Mouse (Mus musculus): ENCODE measurements around the gene Atp5e.

Atp5e gene

DNA sequence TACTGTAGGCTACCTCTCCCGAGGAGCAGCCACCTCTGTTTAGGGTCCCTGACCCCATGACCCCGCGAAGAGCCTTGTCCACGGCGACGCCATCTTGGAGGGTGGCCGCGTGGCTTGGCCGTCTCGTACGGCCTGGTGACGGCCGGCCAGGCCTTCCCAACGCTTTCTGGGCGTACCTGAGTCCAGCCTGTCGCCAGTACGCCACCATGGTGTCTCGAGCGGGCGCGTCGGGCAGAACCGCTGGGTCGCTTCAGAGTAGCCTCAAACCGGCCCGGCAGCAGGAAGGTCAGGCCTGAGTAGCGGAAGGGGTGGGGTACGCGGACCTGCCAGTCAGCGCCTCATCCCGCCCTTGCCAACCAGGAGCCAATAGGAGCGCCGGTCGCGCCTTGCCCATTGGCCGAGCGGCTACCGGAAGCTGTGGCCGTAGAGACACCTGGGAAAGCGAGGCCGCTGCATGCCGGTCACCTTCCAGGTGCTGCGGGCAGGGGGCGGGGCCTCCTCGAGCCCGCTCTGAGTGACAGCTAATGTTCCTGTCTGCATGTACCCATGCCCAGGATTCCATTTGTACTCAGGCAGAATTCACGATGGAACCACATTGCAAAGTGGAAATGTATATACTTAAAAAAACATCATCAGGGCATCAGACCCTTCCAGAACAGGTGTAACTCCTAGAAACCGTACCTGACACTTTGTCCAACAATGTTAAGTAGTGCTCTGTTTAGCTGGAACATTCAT lies at the start of gene Atp5e:
Gene Atp5e (minus strand): TSS at position 317 of the 735 bp plus-strand sequence.
- peak; percentile 99 for DNase-seq (ENCODE audit: low read depth, low spot score)

DNA sequence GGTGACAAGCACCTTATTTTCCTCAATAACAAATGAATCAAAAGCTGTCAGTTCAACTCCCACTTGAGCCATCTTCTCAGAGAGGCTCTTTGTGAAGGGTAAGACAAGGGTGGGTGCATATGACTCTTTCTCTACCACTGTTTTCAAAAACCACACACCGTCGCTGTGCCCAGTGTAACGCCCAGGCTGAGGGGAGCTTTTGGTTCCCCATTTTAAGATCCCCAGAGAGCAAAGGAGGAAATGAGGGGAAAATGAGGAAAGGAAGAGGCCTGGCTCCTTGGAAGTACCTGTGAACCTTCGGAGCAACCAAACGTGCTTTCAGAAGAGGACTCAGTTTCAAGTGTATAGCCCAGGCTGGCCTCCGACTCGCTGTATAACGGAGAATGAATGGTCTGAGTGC lies 45.9 kb upstream of the Atp5e start:
- DNase-seq (ENCODE audit: low read depth, low spot score), result no peak

DNA sequence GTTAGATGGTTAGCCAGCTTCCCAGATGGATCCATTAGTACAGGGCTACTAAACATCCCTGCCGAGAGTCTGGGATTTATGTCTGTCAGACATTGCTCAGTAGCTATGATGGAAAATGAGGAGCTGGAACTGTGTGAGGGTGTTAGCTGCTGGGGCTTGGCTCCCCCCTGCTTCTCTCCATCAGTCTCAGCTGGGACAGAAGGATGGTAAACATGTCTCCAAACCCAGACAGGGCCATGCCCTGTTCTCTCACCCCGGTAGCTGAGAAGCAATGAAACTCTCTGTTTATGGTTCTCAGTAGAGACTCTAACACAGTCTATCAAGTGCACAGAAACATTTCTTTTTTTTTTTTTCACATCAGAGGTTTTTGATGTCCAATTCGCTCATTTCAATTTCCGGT lies 44.1 kb upstream of the Atp5e start:
- DNase-seq (ENCODE audit: low read depth, low spot score), result no peak

DNA sequence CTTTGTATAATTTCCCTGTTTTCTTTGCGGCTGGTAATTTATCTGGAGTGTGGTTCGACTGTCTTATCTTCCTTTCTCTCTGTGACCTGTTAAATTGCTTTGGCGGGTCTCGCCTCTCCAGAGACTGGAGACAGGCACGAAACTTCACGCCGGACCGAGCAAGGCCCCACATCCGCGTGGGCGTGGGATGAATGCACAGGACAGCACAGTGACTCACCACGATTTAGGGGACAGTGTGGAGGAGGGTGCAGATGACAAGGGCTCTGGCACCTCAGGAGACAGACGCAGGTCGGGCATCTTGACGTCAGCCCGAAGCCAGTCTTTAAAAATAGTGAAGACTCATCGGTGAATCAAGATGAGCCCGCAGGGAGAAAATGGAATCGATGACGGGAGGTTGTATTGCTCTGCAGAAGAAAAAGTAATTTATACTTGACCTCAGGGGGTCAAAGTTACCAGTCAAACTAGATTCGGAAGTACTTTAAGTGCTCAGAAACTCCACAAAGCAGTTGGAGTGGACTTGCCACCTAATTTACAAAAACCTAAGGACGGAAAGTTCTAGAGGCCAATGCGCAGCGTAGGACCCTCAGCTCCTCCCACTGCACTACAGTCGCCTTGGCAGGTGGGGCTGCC lies 39.0 kb upstream of the Atp5e start:
- DNase-seq (ENCODE audit: low read depth, low spot score), result peak; percentile 49

DNA sequence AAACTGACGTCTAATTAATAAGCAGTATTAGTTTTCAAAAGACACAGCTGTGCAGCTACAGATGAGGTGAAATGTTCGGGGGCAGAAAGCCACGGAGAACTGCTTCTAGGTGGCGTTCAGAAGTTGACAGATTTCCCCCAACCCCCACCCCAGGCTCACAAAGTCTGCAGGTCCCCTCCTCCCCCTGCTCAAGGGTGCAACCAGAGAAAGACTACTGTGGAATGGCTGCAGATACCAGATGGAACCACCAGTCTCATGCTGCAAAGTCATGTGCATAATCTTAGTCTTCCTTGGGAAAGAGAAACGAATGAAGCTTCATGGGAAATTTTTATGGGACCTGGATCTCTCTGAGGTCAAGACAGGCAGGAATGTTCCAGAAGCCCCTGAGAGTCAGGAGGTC lies 38.4 kb upstream of the Atp5e start:
- no peak for DNase-seq (ENCODE audit: low read depth, low spot score)

DNA sequence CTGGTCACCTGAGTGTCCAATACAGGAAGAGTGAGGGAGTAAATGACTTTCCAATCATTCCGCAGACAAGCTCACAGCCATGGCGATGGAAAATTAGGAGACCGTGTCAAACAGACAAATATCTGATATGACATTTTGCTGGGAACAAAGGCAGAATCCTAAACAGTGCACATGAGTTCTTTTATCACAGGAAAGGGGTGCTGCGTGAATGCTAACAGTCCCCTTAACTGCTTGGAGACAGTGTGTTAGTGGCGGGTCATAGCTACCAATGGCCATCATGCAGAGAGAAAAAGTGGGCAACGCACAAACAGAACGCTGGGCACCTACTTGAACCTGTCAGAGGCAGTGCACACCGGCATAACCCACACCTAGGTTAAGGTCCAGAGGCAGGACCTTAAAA lies 37.6 kb upstream of the Atp5e start:
- DNase-seq (ENCODE audit: low read depth, low spot score), result no peak

DNA sequence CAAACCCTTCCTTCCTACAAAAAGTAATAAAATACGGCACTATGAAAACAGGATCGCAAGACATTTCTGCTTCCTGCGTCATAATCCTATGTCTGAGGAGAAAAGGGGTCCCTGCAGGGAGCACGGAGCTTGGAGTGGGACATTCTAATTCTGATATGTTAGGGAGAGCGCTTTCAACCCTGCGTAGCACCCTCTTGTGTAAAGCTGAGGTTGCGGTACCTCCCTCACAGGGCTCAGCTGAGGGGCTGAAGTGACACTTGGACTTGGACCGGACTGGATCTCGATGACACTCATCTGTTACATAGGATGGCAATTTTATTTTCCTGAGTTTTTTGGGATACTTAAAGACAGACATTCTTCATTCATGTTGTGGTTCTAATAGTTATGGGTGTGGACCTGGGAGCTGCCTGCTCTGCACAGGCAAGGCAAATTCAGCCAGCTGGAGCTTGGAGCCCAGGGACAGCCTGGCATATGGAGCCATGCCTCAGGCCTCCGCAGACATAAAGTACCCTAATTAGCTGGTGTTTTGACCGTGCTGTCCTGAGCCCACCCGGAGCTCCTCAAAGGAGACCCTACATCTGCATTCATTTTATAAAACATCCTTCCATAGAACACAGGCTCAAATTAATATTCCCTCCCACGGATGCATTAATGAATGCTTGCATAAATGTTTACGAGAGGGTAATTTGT lies 37.1 kb upstream of the Atp5e start:
- DNase-seq (ENCODE audit: low read depth, low spot score), result no peak

DNA sequence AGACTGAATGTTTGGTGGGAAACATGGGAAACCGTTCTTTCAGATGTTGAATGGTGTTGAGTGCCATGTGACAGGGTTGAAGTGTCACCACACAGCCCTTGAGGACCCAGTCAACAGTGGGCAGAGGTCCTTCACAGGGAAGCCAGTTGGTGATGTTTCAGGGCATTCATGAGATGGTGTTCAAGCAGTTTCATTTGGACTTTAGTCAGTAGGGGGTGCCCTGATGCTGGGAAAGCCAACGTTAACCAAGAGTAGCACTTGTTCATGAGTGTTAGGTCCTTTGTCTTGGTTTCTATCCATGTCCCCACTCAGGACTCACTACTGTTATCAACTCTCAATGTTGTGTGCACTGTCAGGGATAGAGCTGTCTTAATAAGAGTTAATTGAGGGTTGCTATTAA lies 29.0 kb upstream of the Atp5e start:
- peak; percentile 71 for DNase-seq (ENCODE audit: low read depth, low spot score)

DNA sequence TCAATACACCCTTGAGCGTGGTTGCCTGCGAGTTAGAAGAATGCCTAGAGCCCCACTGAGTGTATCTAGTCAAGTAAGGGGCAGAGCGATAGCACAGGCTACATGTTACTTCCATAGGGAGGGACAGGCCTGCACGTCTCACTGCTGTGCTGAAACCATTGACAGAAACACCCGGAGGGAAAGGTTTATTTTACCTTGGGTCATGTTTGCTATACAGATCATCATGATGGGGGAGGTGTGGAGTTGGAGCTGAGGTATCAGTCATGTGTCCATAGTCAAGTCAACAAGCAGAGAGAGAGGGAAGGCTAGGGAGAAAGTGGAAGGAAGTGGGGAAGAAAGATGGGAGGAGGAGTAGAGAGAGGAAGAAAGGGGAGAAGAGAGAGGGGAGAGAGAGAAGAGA lies 23.1 kb upstream of the Atp5e start:
- DNase-seq (ENCODE audit: low read depth, low spot score), result no peak

DNA sequence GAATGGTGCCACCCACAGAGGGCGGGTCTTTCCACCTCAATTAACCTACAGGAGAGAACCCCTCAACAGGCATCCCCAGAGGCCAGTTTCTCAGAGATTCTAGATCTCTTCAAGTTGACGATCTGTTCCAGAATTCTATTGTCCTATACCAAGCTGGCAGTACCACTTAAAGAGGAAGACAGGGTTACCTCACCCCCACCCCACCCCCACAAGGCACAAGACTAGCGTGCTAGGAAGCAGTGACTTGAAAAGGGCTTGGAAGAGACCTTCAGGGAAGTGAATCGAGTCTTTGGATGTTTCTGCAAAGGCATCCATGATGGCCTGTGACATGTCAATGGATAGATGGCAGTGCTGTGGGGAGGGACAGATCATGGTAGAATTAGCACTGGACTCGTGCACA lies 14.8 kb upstream of the Atp5e start:
- no peak for DNase-seq (ENCODE audit: low read depth, low spot score)

DNA sequence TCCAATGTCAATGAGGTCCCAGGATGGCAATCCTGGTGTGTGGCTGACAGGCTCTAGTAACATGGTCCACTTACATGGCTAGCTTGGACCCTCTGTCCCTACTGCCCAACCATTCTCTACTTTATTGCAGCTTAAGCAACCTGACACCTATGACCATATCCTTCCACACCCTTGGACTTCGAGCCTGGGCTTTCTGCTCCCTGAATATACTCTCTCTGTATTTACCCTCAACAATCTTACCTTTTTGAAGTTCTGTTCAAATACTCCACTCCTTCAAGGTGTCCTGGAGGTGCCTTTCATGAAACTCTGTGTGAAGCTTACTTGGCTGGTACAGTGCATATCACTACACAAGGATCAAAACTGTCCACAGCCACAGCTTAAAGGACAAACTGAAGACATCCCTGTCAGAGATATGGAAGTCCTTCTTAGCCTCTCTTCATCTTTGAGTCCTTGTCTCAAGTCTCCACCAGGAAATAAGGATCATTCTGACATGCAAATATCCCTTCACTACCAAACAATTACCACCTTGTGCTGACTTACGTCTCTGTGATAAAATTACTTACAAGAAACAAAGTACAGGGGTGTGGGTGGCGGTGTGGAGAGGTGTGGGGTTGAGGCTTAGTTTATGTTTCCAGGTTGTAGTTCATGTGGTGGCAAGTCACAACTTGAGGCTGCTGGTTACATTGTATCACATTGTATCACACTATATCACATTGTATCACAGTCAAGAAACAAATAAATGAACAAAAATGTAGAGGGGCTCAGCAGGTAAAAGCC lies 13.8 kb upstream of the Atp5e start:
- no peak for DNase-seq (ENCODE audit: low read depth, low spot score)

DNA sequence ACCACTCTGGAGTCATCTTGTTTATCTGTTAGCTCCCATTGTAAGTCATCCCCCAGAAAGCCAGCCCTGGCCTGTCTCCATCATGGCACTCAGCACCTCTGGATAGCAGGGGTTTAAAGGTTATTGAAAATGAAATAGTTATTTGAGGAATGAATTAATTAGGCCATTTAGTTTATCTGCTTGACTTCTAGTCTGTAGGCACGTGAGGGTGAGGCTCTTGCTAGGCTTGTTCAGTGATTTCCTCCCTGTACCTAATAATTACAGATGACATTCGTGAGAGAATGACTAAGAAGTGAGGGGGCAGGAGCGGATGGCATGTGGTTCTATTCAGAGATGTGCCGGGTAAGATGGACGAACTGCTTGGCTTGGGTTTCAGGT lies 9.6 kb upstream of the Atp5e start:
- peak; percentile 16 for DNase-seq (ENCODE audit: low read depth, low spot score)

DNA sequence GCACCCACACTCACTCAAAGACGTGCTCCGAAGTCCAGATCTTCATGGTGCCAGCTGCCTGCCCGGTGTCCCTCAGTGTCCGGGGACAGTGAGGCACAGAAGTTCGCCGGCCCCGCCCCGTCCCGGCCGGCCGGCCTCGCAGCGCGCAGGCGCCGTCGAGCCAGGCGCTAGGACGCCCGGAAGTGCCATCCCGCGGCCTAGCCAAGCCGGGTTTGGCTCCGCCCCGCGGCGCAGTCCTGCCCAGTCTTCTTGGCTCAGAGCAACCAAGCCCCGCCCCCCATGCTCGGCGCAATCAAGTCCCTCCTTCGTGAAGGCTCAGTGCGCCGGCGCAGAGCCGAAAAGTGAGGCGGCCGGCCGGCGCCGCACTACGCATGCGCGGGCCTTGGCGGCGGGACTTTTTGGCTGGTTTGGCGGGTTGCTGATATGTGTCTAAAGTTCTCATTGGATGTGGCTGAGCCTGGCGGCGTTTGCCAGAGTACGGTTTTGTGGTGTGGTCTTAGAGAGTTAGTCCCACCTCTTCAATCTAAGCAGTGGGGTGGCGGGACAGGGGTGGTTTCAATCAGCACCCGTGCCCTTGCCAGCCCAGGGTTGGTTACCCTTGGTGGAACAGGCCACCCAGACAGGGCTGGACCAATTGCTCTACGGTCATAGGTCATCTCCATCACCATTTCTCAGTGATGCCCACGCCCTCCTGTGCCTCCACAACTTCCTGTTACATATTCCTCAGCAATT lies 9.1 kb upstream of the Atp5e start, which contains the start of gene Prelid3b:
Gene Prelid3b (minus strand): TSS at position 264 of the 732 bp plus-strand sequence.
- peak; percentile 99 for DNase-seq (ENCODE audit: low read depth, low spot score)

DNA sequence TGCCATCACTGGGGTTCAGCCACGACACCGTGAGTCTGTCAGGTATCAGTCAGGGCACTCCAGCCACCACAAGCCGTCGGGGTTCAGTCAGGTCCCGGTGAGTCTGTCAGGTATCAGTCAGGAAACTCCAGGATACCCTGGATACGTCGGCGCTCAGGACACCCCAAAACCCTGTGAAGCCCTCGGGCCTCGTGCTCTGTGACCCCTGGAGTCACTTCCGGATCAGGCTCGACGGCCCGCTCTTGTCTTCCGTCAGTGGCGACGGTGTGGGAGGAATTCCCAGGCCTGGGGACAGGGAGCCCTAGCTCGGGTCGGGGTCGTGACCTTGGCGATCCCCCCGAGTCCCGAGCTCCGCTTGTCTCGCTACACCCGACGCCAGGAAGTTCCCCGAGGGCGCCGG lies 8.5 kb upstream of the Atp5e start:
- DNase-seq (ENCODE audit: low read depth, low spot score), result peak; percentile 10

DNA sequence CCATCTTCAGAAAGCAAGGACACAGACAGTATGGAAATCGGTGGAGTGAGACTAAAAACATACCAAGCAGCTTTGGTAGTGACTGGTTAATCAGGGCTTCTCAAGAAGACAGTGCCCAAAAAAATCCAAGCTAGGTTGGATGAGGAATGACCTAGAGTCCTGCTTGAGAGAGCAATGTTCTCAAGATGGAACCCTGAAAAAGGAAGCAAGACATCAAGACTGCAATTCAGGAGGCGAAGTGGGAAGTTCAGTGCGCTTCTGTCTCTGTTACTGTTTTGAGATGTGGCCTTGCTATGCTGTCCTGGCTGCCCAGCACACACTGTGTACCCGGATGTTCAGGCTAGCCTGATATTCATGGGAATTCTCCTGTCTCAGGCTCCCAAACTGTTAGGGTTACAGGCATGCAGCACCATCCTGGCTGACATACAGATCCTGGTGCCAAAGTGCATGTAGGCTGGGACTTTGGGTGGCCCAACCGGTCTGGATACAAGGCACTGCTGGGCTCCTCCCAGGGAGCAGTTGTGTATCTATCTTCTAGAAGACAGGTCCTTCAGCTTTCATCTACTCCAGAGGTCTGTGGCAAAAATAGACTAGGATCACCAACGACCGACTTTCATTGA lies 7.0 kb upstream of the Atp5e start:
- DNase-seq (ENCODE audit: low read depth, low spot score), result no peak

DNA sequence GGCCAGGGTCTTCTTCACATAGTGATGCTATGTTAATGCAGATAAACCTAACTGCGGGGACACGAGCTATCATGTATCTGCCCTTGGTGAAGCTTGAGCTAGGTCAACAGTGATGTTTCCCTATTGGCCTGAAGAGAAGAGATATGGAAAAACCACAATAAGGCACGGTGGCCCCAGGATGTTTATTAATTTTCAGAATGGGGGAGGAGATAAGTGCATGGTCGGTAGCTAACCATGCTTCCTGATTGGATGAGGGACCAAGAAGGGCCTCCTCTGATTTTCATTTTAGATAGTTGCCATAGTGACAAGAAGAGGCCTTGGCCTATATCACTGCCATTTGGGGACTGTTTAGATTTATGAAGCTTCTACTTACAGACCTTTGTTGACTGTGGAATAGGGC lies 6.4 kb upstream of the Atp5e start:
- no peak for DNase-seq (ENCODE audit: low read depth, low spot score)

DNA sequence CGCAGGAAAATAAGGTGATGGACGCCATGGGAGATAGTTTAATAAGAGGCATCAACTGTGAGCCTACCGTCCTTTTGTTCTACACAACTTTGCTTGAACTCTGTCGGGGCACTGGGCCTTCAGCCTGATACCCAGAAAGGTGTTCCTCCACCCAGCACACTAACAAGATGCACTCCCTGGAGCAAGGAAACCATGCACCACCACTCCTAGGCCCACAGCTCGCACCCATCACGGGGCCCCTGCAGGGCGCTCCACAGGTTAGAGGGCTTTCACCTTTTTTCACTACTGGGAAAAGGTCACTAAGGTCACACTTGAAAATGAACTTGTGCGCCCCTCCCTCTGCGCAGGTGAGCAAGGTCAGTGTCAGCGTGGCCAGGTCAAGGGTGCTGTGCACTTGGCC lies 535 bp downstream of the Atp5e start:
- DNase-seq (ENCODE audit: low read depth, low spot score), result no peak

DNA sequence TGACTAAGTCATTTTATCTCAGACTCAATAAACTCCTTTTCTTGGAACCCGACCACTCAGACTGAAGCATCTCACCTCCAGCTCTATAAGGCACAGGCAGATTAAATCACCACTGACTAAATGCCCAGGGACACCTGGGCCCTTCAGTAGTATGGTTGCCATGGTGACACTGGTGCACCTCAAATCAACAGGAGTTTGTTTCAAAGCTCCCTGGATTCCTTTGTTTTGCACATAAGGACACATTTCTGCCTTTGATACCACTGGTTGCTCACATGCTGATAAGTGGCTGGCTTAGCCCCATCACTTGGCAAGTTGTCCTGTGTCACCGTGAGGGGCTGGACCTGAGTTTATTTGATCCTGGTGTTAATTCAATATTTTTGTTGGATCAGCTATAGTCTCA lies 4.5 kb downstream of the Atp5e start:
- no peak for DNase-seq (ENCODE audit: low read depth, low spot score)

DNA sequence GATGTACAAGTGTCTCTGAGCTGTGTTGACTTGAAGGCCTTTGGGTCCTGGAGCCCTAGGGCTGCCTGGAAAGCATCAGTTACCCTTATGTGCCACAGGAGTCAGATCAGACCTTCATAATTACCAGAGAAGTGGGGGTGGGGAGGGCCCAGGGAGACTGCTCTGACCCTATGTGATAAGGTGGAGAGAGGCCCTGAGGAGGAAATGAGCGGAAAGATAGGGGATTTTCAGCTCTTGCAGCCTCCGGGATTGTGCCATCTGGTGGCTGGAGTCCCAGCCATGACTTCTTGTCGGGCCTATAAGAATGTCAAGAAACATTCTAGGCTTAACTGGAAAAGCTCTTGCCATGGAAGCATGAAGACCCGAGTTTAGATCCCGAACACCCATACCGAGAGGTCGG lies 10.2 kb downstream of the Atp5e start:
- peak; percentile 12 for DNase-seq (ENCODE audit: low read depth, low spot score)

DNA sequence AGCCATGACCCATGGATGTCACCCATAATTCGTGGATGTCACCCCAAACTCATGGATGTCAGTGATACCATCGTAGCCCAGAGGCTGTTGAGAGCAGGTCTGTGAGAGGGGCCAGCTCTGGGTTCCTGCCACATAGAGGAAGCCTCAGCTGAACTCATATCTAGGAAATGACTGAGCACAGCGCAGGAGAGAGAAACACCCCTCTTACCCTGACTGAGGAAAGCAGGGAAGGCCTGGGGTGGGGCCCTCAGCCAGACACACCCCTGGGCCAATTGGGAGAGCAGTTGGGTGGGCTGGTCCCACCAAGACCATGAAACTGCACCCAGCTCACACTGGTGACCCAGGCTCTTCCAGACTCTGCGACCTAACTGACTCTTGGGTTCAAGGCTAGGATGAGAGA lies 13.6 kb downstream of the Atp5e start, which contains the start of gene Tubb1:
Gene Tubb1 (plus strand): TSS at position 343 of the 400 bp plus-strand sequence.
- no peak for DNase-seq (ENCODE audit: low read depth, low spot score)

DNA sequence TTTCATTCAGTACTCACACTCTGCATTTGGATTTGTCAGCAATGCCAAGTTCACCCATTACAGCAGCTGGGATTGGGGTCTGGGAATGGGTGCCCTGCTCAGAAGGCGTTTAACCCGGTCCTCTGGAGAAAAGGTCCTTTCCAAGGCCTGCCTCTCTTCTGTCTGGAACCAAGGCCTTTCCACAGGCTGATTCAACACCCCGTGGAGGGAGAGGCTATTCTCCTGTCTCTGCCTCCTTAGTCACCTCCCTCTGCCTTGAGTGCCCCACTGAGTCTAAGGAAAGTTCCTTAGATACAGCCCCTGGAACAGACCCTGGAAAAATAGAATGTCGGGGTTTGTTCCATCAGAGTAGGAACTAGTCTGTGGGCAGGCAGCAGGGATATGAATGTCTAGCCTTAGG lies 15.5 kb downstream of the Atp5e start:
- no peak for DNase-seq (ENCODE audit: low read depth, low spot score)

Measured in brain, adult 2 months (tissue).